Mouse (Mus musculus): ENCODE data around the gene Chsy1. TPM values are rescaled to one million over a fixed set of nuclear protein-coding genes. Genes with fewer than 3 reads are reported as not detected.

Gene Chsy1
- total RNA-seq, 2 experiments from 2014 or later = 12.2 to 16.0 TPM

DNA sequence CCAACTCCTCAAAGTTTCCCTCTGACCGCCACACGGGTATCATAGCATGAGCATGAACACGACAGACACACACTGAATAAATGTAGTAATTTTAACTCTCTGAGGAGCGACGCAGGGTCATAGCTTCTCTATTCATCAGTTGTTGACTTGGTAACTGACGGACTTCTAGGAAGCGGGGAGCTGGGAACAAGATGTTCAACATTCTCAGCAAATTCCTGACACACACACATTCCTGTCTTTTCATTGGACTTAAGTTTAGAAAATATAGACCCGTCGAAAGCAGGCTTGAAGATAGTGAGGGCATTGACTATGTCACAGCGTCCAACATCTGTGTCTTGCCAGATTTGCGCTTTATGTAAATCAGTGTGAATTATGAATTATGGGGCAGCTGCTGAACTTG lies 2.1 kb upstream of the Chsy1 start:
- intact Hi-C loops (cut with DNase I) = loop anchor here (5.0 kb wide), 1 partner anchor 90 kb away; no protein-coding TSS in a partner anchor
- no peak for DNase-seq

DNA sequence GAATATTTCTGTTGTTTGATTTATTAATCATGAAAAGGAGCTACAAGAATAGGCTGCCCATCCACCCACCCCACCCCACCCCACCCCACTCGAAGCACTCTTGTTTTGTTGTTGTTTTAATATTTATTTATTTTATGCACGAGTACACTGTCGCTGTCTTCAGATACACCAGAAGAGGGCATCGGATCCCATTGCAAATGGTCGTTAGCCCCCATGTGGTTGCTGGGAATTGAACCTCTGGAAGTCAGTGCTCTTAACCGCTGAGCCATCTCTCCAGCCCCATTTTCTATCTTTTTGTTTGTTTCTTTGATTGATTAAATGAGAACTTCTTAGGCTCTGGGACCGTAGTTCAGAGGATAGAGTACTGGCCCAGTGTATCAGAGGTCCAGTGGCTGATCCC lies 1.4 kb upstream of the Chsy1 start:
- intact Hi-C loops (cut with DNase I) = loop anchor here (1.0 to 5.0 kb wide), 2 partner anchors 89 to 142 kb away; no protein-coding TSS in a partner anchor
- DNase-seq = peak in 1 of 2 experiments; percentile 31

DNA sequence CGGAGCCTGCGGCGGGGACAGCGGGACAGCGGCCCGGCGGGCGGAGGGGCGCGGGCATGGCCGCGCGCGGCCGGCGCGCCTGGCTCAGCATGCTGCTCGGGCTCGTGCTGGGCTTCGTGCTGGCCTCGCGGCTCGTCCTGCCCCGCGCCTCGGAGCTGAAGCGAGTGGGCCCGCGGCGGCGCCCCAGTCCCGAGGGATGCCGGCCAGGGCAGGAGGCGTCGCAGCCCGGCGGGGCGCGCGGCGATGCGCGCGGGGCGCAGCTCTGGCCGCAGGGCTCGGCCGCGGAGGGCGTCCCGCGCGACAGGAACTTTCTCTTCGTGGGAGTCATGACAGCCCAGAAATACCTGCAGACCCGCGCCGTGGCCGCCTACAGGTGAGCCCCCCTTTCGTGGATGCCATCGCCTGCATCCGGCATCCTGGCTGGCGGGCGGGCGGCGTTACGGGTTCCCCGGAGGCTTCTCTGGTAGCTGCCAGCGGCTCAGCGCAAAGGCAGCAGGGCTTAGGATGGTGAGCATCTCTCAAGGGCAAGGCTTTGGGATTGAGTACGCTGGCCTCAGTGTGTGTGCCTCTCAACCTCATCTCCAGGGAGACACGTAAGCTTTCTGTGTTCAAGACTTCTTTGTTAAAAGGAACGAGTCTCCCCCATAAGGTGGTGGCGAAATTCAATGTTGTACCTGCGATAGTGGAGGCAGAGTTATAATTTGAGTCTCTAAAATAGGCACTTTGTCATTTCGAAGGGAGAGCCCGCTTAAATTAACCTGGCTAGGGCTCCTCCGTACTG lies 730 bp downstream of the Chsy1 start:
- DNase-seq = peak; percentile 43 to 54
- intact Hi-C loops (cut with DNase I) = loop anchor here (5.0 kb wide), 2 partner anchors 52 to 87 kb away; no protein-coding TSS in a partner anchor

DNA sequence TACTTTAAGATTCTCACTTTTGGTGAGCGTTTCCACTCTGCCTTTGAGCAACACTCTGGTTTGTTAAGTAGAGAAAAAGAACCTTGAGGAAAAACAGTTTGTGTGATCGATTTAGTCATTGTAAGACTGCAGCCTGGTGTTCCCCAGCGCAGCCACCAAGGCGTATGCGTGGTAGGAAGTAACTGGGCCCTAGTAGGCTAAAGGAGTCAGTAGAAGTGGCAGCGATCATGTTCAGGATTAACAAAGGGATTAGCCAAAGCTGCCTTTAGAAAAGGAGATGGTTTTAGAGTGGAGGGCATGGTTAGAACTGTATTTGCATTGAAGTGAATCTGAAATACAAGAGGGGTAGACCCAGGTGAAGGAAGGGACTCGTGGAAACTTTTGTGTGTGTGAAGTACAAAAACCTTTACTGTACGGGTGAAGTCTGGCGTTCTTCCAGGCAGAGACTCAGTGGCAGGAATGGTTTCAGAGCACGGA lies 1.4 kb downstream of the Chsy1 start:
- intact Hi-C loops (cut with DNase I) = loop anchor here (5.0 kb wide), 1 partner anchor 52 kb away; no protein-coding TSS in a partner anchor
- DNase-seq = no peak

DNA sequence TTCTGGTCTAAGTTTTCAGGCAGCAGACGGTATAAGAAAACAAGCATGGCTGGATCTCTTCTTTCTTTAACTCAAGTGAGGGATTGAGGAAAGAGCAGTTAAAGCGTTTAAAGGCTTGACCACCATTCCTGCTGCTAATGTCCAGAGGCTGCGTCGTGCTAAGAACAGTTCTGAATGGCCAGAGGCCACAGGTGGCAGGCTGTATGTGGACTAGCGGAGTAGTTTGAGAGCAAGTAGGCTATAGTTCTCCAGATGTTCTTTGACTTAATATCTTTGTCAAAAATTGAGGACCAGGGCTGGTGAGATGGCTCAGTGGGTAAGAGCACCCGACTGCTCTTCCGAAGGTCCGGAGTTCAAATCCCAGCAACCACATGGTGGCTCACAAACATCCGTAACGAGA lies 1.9 kb downstream of the Chsy1 start:
- intact Hi-C loops (cut with DNase I) = loop anchor here (5.0 kb wide), 1 partner anchor 51 kb away; no protein-coding TSS in a partner anchor
- DNase-seq = no peak

DNA sequence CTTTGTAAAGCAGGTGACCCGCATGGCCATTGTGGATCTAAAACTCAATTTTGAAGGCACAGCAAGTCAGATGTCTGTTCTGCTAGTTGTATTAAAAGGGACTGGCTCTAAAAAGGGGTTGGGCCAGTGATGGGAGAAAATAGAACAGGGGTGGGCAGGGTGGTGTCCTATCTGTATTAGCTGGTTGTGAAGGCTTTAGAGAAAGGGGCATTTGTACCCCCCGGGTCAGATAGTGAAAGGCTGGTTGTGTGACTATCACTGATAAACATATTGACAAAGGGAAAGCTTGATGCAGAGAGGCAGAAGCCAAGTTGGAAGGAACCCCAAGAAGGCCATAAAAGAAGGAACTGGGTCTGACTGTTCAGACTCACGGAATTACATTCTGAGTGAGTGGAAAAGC lies 4.2 kb downstream of the Chsy1 start:
- intact Hi-C loops (cut with DNase I) = loop anchor here (5.0 kb wide), 1 partner anchor 49 kb away; no protein-coding TSS in a partner anchor
- no peak for DNase-seq

DNA sequence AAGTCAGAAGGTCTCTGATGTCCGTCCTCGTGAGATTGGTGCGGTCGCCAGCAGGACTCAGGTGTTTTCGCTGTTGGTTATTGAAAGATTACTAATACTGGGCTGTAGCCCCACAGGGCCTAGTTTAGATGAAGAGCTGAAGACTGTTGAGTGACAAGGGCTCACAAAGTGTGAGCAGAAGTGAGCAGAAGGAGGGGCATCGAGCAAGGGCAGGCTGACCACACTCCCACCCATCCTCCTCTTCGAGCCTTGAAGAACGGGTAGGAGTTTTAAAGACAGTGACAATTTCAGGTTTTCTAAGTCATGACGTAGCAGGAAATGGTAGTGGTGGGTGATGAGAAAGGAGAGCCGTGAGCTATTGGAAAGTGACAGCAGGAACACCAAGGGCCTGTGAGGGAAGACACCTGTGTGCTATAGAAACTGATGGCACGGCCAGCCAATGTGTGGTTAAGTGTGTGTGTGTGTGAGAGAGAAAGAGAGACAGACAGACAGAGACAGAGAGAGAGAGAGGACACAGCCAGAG lies 6.6 kb downstream of the Chsy1 start:
- DNase-seq = no peak
- intact Hi-C loops (cut with DNase I) = no loop called here

DNA sequence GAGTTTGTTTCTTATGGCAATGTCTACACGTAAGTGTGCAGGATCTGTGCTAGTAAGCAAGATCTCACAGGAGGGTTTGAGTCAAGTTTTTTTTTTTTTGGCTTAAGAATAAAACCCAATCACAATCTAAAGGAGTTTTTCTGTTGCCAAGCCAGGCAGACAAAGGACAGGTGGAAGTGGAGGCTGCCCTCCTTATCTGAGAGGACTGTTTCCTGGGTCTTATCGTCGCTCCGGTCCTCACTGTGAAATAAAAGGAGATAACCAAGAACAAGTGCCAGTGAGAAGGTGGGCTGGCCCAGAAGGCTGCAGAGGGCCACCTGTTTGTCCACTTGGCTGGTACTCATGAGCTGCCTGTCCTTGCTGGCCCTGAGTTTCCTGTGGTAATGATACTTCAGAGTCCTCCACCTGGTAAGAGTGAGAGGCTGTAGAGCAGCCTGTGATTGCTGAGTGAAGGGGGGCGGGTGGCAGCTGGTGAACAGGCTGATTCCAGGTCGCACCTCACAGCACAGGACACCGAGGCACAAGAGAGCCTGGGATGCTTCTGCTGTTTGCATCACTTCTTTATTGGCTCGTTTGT lies 7.7 kb downstream of the Chsy1 start:
- no peak for DNase-seq
- intact Hi-C loops (cut with DNase I) = no loop called here

DNA sequence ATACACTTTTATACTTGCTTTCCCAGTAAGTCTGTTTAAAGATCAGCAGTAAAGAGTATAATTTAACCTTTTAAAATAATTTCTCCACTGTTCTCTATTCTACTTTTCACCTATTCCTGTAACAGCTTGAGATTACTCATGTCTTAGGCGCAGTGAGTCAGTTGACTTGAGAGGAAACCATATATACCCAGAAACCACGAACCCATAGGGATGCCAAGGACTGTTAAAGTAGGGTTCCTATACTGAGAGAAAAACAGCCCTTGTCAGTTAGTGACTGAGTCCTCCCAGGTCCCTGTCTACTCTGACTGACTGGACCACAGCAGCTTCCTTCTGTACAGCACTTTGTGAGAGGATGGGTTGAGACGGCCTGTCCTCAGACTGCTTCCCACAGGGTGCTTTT lies 8.7 kb downstream of the Chsy1 start:
- intact Hi-C loops (cut with DNase I) = no loop called here
- no peak for DNase-seq

DNA sequence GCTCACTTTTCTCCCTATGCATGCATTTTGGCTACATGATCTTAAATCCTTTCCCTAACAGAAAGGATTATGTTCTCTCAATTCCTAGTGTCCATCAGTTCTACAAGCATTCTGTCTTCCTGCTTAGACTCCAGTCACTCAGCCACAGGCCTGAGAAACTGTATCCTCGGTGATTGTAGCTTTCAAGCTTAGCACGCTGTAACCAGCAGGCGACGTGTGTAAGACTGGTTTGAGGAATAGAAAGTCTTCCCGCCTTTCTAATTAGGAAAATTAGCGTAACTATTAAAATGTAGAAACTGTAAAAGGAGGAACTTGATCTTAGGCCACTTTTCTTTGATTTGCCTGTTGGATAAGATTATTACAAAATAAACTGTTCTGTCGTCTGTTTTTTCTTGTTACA lies 9.5 kb downstream of the Chsy1 start:
- no peak for DNase-seq
- intact Hi-C loops (cut with DNase I) = no loop called here

DNA sequence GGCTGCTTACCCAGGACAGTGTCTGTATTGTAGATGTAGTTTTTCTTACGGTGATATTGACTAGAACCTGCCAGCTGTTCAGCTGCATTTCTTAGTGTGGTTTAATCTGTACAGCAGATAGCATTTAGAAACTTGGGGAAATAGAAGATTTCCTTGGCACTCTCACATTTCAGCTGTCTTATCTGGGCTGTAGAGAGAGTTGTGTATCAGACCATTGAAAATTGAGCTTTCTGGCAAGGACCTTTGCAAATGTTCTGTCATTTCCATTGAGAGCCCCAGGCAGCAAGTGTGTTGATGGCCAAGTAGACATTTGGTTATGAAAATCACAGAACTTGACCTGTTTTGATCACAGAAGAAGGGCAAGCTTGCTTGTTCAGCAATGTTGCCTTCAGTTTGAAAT lies 10.8 kb downstream of the Chsy1 start:
- DNase-seq = no peak
- intact Hi-C loops (cut with DNase I) = no loop called here

DNA sequence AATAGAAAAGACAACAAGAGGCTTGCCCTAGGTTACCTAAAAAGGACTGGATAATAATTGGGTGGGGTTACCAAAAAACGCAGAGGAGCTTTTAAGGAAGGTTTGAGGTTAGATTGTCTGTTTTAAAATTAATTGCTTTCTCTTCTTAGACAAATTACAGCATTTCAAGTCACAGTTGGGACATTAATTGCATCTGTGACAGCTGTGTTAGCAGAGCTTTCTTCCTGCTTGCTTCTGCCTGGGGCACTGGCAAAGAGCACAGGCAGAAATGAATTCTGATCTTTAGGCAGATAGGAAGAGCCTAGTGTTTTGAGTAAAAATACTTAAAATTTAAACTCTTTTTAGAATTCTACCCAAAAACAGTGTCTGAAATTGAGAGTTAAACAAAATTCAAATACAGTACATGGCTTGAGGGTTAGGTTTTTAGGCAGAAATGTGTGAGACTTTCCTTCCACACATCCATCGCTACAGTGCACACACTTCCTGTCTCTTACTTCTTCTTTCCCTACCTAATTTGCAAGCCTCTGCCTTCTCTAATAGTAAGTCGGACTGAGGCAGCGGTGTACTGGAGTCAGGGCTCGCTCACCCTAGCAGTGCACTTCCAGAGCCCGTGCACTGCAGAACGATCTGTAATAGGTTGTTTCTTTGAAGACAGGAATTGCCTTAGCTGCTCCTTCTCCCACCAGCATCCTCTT lies 11.5 kb downstream of the Chsy1 start:
- DNase-seq = no peak
- intact Hi-C loops (cut with DNase I) = no loop called here

DNA sequence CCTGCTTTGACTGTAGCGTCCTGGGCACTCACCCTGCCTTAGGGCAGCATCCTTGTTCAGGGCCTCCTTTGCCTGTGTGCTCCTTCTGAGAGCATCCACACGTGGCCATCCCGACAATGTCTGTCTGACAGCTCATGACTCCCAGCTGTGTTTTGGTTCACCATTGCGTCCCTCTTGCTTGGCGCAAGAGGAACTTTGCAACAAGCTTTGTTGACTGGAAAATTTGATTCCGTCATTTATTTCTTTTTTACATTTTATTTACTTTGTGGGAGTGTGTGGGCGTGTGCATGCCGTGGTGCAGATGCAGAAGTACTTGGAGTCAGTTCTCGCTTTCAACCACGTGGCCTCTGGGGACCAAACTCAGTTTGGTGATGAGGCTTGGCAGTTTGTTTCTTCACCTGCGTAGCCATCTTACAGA lies 15.2 kb downstream of the Chsy1 start:
- no peak for DNase-seq
- intact Hi-C loops (cut with DNase I) = no loop called here

DNA sequence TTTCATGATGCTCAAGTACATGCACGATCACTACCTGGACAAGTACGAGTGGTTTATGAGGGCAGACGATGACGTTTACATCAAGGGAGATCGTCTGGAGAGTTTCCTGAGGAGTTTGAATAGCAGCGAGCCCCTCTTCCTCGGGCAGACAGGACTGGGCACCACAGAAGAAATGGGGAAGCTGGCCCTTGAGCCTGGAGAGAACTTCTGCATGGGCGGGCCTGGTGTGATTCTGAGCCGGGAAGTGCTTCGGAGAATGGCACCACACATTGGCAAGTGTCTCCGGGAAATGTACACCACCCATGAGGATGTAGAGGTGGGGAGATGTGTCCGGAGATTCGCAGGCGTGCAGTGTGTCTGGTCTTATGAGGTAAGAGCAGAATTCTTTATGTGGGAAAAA lies 16.1 kb downstream of the Chsy1 start:
- no peak for DNase-seq
- intact Hi-C loops (cut with DNase I) = no loop called here

DNA sequence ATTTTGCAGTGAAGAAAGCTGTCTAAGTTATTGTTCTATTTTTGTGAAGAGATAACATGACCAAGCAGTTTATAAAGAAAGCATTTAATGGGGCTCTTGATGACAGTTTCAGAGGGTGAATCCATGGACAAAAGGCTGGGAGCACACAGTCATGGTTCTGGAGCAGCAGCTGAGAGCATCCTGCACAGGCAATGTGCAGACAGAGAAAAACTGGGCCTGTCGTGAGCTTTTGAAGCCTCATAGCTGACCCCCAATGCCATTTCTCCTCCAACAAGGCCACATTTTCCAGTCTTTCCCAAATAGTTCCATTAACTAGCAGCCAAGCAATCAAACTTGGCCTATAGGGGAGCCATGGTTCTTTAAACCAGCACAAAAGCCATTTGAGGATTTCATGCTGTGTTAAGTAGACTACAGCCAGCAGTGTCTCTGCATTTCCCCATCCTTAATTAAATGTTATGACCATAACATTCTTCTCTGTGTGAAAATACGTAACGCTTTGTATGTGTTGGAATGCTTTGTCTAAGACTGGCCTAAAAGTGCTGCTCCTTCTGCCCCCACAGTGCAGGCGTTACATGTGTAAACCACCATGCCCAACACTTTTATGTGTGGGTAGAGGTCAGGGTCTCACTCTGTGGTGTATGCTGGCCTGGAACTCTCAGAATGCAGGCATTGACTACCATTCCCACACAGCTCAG lies 18.8 kb downstream of the Chsy1 start:
- no peak for DNase-seq
- intact Hi-C loops (cut with DNase I) = no loop called here

DNA sequence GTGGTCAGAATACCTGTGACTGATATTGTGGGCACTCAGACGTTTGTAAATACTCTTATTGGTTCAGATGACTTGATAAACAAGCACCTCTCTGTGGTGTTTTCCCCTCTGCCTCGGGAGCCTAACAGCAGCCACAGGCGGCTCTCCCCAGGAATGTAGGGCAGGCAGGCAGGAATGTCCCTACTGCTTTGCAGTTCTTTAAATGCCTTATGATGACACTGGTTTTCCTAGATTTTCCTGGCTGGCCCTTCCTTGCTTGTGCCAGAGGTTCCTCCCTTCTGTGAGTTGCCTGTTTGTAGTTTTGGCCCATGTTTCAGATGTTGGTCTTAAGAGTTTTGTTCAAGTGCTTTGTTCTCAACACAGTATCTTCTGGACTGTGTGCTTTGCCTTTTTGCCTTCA lies 19.5 kb downstream of the Chsy1 start:
- intact Hi-C loops (cut with DNase I) = no loop called here
- DNase-seq = no peak

DNA sequence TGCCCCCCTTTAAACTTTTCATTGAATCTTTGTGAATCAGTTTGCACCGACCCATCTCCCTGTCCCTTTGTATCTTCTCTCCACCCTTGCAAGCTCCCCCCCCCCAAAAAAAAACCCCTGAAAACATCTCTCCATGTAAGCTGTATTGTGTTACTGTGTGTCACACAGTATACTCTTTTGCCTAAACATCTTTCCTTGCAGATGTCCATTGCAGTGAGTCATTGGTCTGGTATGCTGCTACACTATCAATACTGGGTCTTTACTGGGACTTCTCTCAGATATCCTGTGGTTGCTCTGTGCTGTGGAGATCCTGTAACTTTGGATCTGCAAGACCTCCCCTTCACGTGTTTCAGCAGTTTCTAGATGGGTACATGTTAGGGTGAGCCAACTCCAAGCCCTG lies 21.0 kb downstream of the Chsy1 start:
- intact Hi-C loops (cut with DNase I) = no loop called here
- DNase-seq = no peak

DNA sequence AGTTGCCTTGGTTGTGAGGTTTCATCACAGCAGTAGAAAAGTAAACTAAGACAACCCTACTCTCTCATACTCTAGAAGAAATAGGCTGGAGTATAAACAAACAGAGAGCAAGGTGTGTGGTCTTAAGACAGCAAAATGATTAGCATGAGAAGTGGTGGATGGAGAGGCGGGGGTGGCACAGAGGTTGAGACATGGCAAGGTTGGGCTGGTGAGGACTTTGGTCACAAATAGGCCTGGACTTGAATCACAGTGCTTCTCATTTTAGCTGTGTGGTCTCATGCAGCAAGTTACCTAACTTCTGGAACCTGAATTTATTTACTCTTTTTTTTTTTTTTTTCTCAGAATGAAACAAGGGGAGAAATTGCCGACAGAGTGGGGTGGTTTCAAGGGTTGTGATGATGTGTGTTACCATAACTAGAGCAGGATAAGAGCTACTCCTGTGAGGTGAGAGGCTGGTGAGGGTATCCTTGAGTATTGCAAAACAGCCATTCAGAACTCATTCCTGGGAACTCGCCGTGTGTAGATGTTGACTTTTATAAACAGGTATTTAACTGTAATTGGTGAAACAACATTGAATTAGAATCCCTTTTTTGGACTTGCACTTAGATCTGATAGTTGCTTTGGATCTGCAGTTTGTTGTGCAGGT lies 22.6 kb downstream of the Chsy1 start:
- intact Hi-C loops (cut with DNase I) = no loop called here
- DNase-seq = no peak

DNA sequence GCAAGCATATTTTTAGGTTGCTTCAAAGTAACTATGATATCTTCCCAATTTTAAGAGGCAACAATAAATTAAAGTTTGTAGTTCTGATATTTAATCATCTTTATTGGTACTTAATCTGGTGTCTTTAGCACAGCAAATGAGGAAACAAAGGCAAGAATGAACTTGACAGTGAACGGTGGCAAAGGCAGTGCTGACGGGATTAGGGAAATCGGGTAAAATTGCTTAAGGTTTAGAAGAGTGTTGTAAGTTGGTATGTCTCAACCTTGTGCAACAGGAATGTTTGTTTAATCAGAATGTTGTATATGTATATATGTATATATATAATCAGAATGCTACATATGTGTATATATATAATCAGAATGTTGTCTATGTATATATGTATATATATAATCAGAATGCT lies 24.8 kb downstream of the Chsy1 start:
- no peak for DNase-seq
- intact Hi-C loops (cut with DNase I) = no loop called here

DNA sequence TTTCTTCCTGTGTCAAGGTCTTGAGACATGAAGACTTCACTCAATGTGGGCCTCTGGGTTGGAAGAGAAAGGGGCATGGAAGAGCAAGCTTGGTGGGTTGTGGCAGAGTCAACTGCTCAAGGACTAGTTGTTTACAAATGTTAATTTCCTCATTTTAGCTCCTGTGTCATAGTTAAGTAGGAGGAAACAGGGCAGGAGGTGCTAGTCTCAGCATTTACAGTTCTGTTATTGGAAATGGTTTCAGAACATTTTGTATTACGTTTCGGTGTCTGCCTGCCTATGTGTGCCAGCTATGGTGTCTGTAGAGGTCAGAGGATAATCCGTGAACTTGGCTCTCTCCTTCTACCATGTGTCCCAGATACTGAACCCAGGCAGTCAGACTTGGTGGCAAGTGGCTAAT lies 26.3 kb downstream of the Chsy1 start:
- DNase-seq = no peak
- intact Hi-C loops (cut with DNase I) = no loop called here

All from heart, postnatal 36 days (tissue).